Mouse (Mus musculus) heart, postnatal 0 days (tissue): Measurements from ENCODE around the gene Anapc16. TPM values are rescaled to one million over a fixed set of nuclear protein-coding genes. Genes with fewer than 3 reads are reported as not detected.

Experiments
- ATAC-seq: fragments of 200-750 bp; cut with Nextera tagmentation; 2 replicates; pipeline ENCODE4 v1.8.0; 2017; ENCODE audit warnings: low read depth, moderate number of reproducible peaks, moderate library complexity; ENCODE audit not compliant: insufficient read depth
- DNase-seq: peaks from one replicate; pipeline ENCODE4 v3.0.0-alpha.2; 2016; ENCODE audit warnings: low spot score
- H3K27ac ChIP-seq: fragments of 300-500 bp; sonication (generic); 2 replicates; pipeline ENCODE4 v1.5.1; 2014; ENCODE audit warnings: low read depth, mild to moderate bottlenecking
- H3K27me3 ChIP-seq: fragments of 300-500 bp; sonication (generic); 2 replicates; pipeline ENCODE4 v1.6.1; 2014; ENCODE audit warnings: low read length, mixed read lengths; ENCODE audit not compliant: control insufficient read depth, insufficient read depth
- H3K36me3 ChIP-seq: fragments of 300-500 bp; sonication (generic); replicated peaks from 2 replicates; pipeline ENCODE4 v1.6.1; 2014; ENCODE audit warnings: low read length, mixed read lengths; ENCODE audit not compliant: control insufficient read depth, insufficient read depth
- H3K4me1 ChIP-seq: fragments of 300-500 bp; sonication (generic); 2 replicates; pipeline ENCODE4 v1.6.1; 2014; ENCODE audit warnings: antibody characterized with exemption; ENCODE audit not compliant: control insufficient read depth, insufficient read depth
- H3K4me2 ChIP-seq: fragments of 300-500 bp; sonication (generic); 2 replicates; pipeline ENCODE4 v1.6.1; 2014; ENCODE audit warnings: low read depth, mild to moderate bottlenecking, low read length, moderate library complexity
- H3K4me3 ChIP-seq: fragments of 300-500 bp; sonication (generic); 2 replicates; pipeline ENCODE4 v1.5.1; 2014; ENCODE audit warnings: low read depth, low read length
- H3K9ac ChIP-seq: fragments of 300-500 bp; sonication (generic); replicated peaks from 2 replicates; pipeline ENCODE4 v1.6.1; 2014; ENCODE audit warnings: low read depth, low read length, mixed read lengths
- H3K9me3 ChIP-seq: fragments of 300-500 bp; sonication (generic); replicated peaks from 2 replicates; pipeline ENCODE4 v1.6.1; 2016; ENCODE audit warnings: low read length; ENCODE audit not compliant: control insufficient read depth
- CTCF ChIP-seq: IDR thresholded peaks from 2 replicates; pipeline ENCODE4 v1.5.1; 2016; ENCODE audit warnings: antibody characterized with exemption, control low read depth, low read depth
- EP300 ChIP-seq: IDR thresholded peaks from 2 replicates; pipeline ENCODE4 v1.6.1; 2016; ENCODE audit warnings: antibody characterized with exemption, low read depth
- WGBS: fragments of 180-500 bp; shearing (Covaris S2); extraction: QIAGEN DNeasy Blood & Tissue Kit; methylation state at CpG from one replicate; pipeline ENCODE4 v1.1.7; 2014; 5-methylcytosine and 5-hydroxymethylcytosine counted together
- polyA plus RNA-seq: library from polyadenylated mRNA; unstranded; fragments of >200 nt; fragmentation: Nextera tagmentation; extraction: Ambion mirVana; gene quantifications from 2 replicates; pipeline ENCODE4 v1.2.1, GENCODE M21; 2015
- total RNA-seq: library from RNA; depleted of rRNA; stranded (reverse); fragments of >200 nt; gene quantifications from 2 replicates; pipeline ENCODE4 v1.2.3, GENCODE M21; 2014; ENCODE audit warnings: low replicate concordance

The Anapc16 gene
- total and polyA plus RNA-seq, 2 experiments from 2014 or later, result 29.7 to 104 TPM

DNA sequence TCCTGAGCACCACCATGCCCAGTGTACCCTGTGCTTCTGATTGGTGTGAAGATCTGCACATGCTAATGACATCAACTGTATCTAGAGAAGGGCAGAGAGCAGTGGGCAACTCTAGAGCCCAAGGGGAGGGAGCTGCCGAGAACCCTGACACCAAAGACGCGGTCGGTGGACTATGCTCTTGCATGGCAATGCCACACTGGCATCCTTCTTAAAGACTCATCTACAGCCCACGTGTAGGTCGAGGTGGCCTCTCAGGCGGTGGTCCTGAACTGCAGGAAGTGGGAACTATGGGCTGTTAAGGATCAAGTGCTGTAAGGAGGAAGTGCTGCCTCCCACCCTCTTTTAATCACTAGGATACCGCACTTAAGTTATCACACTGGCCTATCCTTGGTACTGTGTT, 10.9 kb downstream of the Anapc16 start:
- no peaks in the 10 kb centered on the region for H3K27me3 ChIP-seq
- H3K27ac ChIP-seq, result peak overlapping the region; percentile 66
- no peak overlapping the region for H3K4me3 ChIP-seq
- no peak overlapping the region for H3K9ac ChIP-seq
- WGBS, result 58% methylated on average over 8 of the region's 8 CpGs
- H3K36me3 ChIP-seq, result peaks cover 67% of the 10 kb centered on the region
- TF ChIP-seq EP300, result no peak
- no peak for TF ChIP-seq CTCF
- H3K4me2 ChIP-seq, result no peak overlapping the region
- peaks cover 47% of the 10 kb centered on the region for H3K4me1 ChIP-seq
- no peaks in the 10 kb centered on the region for H3K9me3 ChIP-seq
- DNase-seq (no peak), ATAC-seq (no peak)

- no peaks in the 10 kb centered on the region for H3K27me3 ChIP-seq
- no peak overlapping the region for H3K4me2 ChIP-seq
- H3K36me3 ChIP-seq, result peaks cover 71% of the 10 kb centered on the region
- H3K9ac ChIP-seq, result no peak overlapping the region; the same call in 1 of the 2 replicates
- TF ChIP-seq CTCF, result no peak
- 0 out of 2 replicates have a peak, but pooled peaks have one; percentile 64 for TF ChIP-seq EP300
- peak; percentile 68 for DNase-seq
- peaks cover 47% of the 10 kb centered on the region for H3K4me1 ChIP-seq
- WGBS, result 38% methylated on average over 9 of the region's 9 CpGs
- peak; percentile 77 for ATAC-seq
- no peak overlapping the region for H3K4me3 ChIP-seq
- peak overlapping the region; percentile 66 for H3K27ac ChIP-seq
- H3K9me3 ChIP-seq, result no peaks in the 10 kb centered on the region
Measured at GRCm38 (mm10) chr10:59991262-59991880, 11.6 kb downstream of the Anapc16 start.

GRCm38 (mm10) chr10:59990393-59990792, 12.5 kb downstream of the Anapc16 start:
- no peaks in the 10 kb centered on the region for H3K9me3 ChIP-seq
- 96% methylated on average over 9 of the region's 9 CpGs for WGBS
- TF ChIP-seq CTCF (no peak), EP300 (no peak)
- no peak for DNase-seq
- peaks cover 65% of the 10 kb centered on the region for H3K36me3 ChIP-seq
- H3K4me2 ChIP-seq, result no peak overlapping the region
- no peak overlapping the region for H3K27ac ChIP-seq
- no peak for ATAC-seq
- H3K4me1 ChIP-seq, result peaks cover 37% of the 10 kb centered on the region
- no peaks in the 10 kb centered on the region for H3K27me3 ChIP-seq
- no peak overlapping the region for H3K4me3 ChIP-seq
- no peak overlapping the region for H3K9ac ChIP-seq

- H3K9ac ChIP-seq, result no peak overlapping the region
- no peaks in the 10 kb centered on the region for H3K27me3 ChIP-seq
Measured at GRCm38 (mm10) chr10:59988036-59988435, 14.9 kb downstream of the Anapc16 start.

DNA sequence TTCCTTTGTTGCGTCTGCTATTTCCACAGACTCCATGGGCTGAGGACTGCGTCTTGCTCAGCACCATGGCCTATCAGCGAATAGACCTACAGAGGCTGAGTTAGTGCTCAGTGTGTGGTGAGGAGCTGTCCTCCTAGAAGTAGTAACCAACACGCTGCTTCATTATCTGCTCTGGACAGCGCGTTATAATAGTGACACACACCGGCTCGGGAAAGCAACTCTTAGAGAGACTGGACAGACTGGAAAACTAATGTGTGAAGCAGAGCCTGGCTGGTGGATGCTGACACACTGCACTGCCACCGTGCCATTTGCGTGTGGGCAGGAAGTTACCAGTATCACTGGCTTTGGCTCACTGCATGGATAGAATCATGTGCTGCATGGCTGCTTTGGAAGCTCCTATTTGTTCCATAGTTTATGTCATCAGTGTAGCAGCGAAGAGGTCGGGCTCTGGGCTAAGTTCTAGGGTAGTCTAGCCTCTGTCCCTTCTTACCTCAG, 20.5 kb downstream of the Anapc16 start:
- 62% methylated on average over 12 of the region's 12 CpGs for WGBS
- no peak overlapping the region for H3K4me3 ChIP-seq
- peaks cover 16% of the 10 kb centered on the region for H3K36me3 ChIP-seq
- H3K27me3 ChIP-seq, result no peaks in the 10 kb centered on the region
- peak overlapping the region; percentile 84 for H3K27ac ChIP-seq
- H3K4me1 ChIP-seq, result peaks cover 52% of the 10 kb centered on the region
- no peak for TF ChIP-seq EP300
- no peak for TF ChIP-seq CTCF
- no peaks in the 10 kb centered on the region for H3K9me3 ChIP-seq
- DNase-seq (no peak), ATAC-seq (no peak)
- H3K9ac ChIP-seq, result no peak overlapping the region
- no peak overlapping the region for H3K4me2 ChIP-seq

More at GRCm38 (mm10) chr10:59988036-59988435, 14.9 kb downstream of the Anapc16 start:
- Histone ChIP-seq H3K36me3 (peaks cover 51% of the 10 kb centered on the region), H3K4me1 (peaks cover 35% of the 10 kb centered on the region), H3K4me3 (no peak overlapping the region), H3K9me3 (no peaks in the 10 kb centered on the region), H3K27ac (peak overlapping the region; percentile 55), H3K4me2 (no peak overlapping the region)
- no peak for DNase-seq
- no peak for TF ChIP-seq EP300
- TF ChIP-seq CTCF, result no peak
- 36% methylated on average over 4 of the region's 4 CpGs for WGBS
- peak; percentile 58 for ATAC-seq
